Mouse (Mus musculus): ENCODE results near the gene Zfp386.

Zfp386 gene

DNA sequence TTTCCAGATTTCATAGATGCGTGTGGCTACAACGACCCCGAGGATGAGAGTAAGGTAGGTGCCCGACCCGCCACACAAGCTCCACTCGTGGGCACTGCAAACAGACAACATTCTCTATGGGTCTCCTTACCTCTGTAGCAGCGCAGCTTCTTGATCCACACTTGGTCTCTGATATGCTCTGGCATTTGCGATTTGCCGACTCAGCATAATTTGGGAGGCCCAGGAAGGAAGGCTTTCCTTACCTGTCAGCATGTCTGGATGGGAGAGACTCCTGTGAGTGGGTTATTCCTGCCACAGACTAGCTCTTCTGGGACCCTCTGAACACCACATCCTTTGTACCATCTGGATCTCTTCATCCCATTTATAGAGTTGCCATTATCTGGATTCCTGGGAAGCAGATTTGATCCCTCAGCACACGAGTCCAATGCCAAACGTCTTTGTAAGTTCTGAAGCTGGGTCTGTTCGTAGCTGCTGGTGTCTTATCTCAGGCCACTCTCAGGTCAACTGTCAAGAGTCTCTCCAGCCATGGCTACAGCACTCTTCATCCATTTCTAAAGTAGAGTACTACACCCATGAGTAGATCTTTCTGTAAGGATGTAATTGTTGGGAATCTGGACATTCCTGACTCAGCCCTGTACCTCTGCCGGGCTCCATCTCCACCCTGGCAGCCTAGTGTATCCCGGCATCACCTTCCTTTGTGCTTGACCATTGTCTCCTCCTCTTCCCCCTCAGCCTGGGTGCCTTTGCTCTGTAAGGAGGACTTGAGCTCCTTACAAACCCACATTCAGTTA, 47.4 kb downstream of the Zfp386 start:
- no peak for DNase-seq

DNA sequence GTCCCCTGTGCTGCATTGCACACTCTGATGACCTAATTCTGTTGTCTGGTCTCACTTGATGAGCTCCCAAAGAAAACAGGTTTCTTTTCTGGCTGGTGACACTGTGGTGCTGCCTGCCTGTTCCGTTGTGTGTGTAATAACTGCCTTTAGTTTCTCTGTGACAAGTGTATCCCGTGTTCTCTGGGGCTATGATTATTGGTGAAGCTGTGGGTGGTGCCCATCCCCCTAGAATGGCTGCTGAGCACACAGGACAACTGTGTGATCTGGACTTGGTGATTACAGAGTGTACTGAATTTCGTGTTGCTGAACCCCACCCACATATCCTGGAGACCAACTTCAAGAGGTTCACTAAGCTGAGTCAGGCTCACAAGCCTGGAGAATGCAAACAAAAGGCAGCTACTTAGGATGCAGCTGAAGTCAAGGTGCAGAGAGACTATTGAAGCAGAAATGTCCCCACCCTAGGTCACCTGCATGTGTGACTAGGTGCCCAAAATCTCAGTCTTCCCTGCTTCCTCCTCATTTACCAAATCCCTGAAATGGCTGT, 48.9 kb downstream of the Zfp386 start:
- DNase-seq, result no peak

DNA sequence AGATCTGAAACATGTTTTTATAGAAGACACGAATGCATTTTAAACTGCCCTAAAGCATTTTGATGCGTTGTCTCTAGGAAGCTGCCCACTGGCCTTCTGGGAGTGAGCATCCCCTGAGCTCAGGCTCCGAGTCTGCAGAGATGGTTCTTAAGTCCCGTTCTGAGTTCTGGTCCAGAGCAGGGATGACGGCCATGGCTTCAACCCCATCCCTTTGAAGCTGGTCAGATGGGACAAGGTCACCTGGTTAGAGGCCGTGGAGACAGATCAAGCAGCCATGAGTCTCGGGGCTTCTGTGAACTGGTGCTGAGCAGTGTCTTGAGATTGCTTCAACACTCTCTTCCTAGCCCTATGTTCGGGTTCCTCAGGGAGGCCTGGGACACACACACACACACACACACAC, 49.6 kb downstream of the Zfp386 start:
- no peak for DNase-seq

DNA sequence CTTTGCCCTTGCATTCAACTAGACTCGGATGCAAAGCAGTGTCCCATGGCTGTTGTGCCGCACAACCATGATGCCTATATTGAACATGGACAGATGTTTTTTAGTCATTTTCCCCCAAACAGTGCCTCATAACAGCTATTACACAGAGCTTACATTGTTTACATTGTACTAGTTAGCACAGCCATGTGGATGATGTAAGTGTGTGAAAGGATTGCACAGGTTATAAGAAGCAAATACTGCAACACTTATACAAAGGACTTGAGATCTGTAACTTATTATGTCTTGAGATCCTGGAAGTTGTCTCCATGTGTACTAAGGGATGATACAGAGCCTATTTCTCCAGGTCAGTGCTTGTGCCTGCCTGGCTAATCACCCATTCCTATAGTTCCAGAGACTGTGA, 54.4 kb downstream of the Zfp386 start:
- no peak for DNase-seq

DNA sequence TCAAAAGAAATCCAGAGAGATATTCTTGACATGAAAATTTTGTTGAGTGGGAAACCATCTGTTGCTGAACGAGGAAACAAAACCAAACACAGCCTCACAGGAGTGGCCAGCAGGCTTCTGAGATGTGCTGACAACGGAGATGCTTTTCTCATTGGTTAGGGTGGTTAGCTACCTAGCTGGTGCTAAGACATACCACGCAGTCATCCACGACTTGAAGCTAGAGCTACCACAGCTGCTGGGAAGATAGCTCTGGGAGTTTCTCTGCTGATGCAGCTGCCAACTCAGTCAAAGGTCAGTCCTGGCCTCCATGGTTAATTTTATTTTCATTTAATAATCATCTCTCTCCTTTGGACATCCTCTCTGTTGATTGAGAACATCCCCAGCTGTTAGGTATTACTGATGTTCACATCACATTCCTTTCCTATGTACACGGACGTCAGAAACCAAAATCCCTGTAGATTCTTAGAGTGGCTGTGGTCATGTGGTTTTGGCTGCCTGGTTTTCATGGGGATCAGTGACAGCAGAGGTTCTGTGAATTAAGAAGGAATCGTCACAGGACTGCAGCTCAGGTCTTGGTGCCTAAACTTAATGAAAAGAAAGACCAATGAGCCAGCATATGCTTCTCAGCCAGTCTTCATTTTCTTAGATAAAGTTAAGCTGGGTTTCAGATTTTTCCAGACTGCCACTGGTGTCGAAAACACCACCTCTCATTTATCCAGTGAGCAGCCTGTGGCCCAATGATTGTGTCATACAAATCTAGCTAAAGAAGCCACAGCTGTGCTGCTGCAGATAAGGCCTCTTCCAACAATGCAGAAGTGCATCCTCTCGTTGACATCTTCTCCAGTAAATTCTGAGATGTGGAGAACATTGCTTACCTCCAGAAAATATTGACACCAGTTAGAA, 62.2 kb downstream of the Zfp386 start:
- DNase-seq, result no peak

DNA sequence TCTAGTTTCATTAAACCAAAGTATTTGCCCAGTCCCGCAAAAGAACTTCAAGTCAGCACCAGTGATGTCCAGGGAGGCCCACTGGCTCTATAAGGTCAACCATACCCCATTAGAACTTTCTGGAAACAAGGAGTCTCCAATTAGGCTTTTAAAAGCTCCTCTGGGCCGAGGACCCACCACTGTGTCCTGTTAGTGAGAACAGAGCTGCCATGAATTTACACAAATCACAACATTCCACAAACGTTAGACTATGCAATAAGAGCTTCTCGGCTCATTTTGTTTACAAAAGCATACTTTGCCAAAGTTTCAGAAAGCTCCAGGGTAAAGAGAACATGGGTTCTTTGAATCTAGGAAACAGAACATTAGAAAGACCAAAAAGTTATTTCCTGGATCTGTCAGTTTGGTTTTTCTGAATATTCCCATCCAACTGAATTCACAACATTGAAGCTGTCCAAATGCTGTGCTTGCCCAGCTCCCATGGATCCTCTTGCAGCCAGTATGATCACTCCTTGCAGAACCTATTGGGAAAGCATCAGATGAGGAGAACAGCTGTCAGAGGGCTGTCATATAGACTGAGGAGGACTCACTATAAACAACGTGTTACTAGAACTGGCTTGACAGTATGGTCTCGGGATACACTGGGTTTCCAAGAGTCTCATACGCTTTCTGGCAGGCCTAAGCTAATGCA, 63.6 kb downstream of the Zfp386 start:
- no peak for DNase-seq
